34 mouse cellular contexts compared by ENCODE assay signal in the genomic region with DNA sequence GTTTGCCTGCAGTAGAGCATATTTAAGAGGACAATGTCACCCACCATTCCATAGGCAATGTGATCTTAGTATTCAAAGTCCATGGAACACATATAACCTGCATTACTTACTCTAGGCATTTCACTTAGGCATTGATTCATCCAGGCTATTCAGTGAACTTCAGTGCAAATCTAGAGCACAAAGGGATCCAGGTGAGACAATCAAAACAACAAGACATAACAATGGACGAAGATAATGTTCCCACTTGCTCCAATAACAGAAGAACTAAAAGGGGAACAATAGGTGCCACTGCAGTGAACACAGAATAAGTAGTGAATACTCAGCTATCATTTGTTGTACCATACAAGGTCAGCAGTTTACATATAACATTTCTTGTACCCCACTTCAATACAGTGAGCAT.
"Had no signal": no experiment of that assay in that cellular context is flagged by ENCODE, and none has a peak within 500 bp of the region (broad histone marks: within the 10 kb centered on the region; RNA-seq: fewer than 3 reads in every experiment).

No protein-coding gene starts in this region.

- H3K27ac ChIP-seq: heart, embryonic 13.5 days; heart, embryonic 15.5 days; hindbrain, embryonic 10.5 days; hindbrain, embryonic 12.5 days; hindbrain, embryonic 13.5 days; hindbrain, embryonic 14.5 days; hindbrain, embryonic 15.5 days; hindbrain, postnatal 0 days; intestine, embryonic 15.5 days; kidney, embryonic 15.5 days; kidney, postnatal 0 days; layer of hippocampus, adult 2 months; left cerebral cortex, adult 2 months had no signal

- H3K4me2 ChIP-seq: heart, embryonic 12.5 days; heart, embryonic 13.5 days; heart, embryonic 15.5 days; hindbrain, embryonic 12.5 days; hindbrain, embryonic 13.5 days; hindbrain, embryonic 14.5 days; hindbrain, embryonic 15.5 days; intestine, embryonic 15.5 days; kidney, embryonic 15.5 days had no signal

- H3K36me3 ChIP-seq: heart, embryonic 12.5 days; heart, embryonic 13.5 days; heart, embryonic 15.5 days; hindbrain, embryonic 10.5 days; hindbrain, embryonic 12.5 days; hindbrain, embryonic 13.5 days; hindbrain, embryonic 15.5 days; intestine, embryonic 15.5 days; kidney, embryonic 15.5 days had no signal

- H3K9me3 ChIP-seq: heart, embryonic 12.5 days; heart, embryonic 13.5 days; heart, embryonic 15.5 days; hindbrain, embryonic 10.5 days; hindbrain, embryonic 12.5 days; hindbrain, embryonic 13.5 days; hindbrain, embryonic 15.5 days; intestine, embryonic 15.5 days; kidney, embryonic 15.5 days had no signal

- H3K27me3 ChIP-seq: heart, embryonic 12.5 days; heart, embryonic 13.5 days; heart, embryonic 15.5 days; hindbrain, embryonic 12.5 days; hindbrain, embryonic 13.5 days; hindbrain, embryonic 15.5 days; intestine, embryonic 15.5 days; kidney, embryonic 15.5 days had no signal

- ATAC-seq: hindbrain, embryonic 16.5 days; hindbrain, postnatal 0 days; inflammation-experienced regulatory T-cells, adult 6 months; intestine, embryonic 15.5 days; intestine, embryonic 16.5 days; intestine, postnatal 0 days had no signal

- H3K4me3 ChIP-seq: heart, embryonic 12.5 days; heart, embryonic 13.5 days; heart, embryonic 15.5 days; hindbrain, embryonic 10.5 days; hindbrain, embryonic 12.5 days; hindbrain, embryonic 13.5 days; hindbrain, embryonic 15.5 days; intestine, embryonic 15.5 days; kidney, embryonic 15.5 days; layer of hippocampus, adult 2 months; left cerebral cortex, adult 2 months had no signal

- H3K4me1 ChIP-seq: heart, embryonic 12.5 days; heart, embryonic 13.5 days; heart, embryonic 15.5 days; hindbrain, embryonic 10.5 days; hindbrain, embryonic 12.5 days; hindbrain, embryonic 13.5 days; hindbrain, embryonic 15.5 days; intestine, embryonic 15.5 days; kidney, embryonic 15.5 days had no signal

- DNase-seq: heart, postnatal 10 days; heart, postnatal 14 days; heart, postnatal 36 days; heart, postnatal 4 days; kidney, adult 11 months; kidney, adult 18-20 months; kidney, adult 2 months; kidney, adult 8-10 months; kidney, adult 9 months; kidney, postnatal 10 days; kidney, postnatal 14 days; kidney, postnatal 25 days; kidney, postnatal 36 days; kidney, postnatal 4 days; layer of hippocampus, adult 9-11 months; layer of hippocampus, postnatal 36 days had no signal

- H3K9ac ChIP-seq: heart, embryonic 12.5 days; heart, embryonic 13.5 days; heart, embryonic 15.5 days; hindbrain, embryonic 12.5 days; hindbrain, embryonic 13.5 days; hindbrain, embryonic 14.5 days; hindbrain, embryonic 15.5 days; intestine, embryonic 15.5 days; kidney, embryonic 15.5 days had no signal
